Mouse (Mus musculus) lung, postnatal 0 days (tissue): ENCODE results near the gene Utf1. TPM values are rescaled to one million over a fixed set of nuclear protein-coding genes. Genes with fewer than 3 reads are reported as not detected.

Experiments used
- ATAC-seq: fragments of 200-750 bp; cut with Nextera tagmentation; 2 replicates; pipeline ENCODE4 v1.8.0; 2017; ENCODE audit warnings: moderate library complexity
- DNase-seq: peaks from one replicate; pipeline ENCODE4 v3.0.0-alpha.2; 2016; ENCODE audit warnings: low spot score
- H3K27ac ChIP-seq: fragments of 300-500 bp; sonication (generic); 2 replicates; pipeline ENCODE4 v1.5.1; 2014; ENCODE audit warnings: antibody characterized with exemption, mild to moderate bottlenecking, low read length, mixed read lengths
- H3K27me3 ChIP-seq: fragments of 300-500 bp; sonication (generic); replicated peaks from 2 replicates; pipeline ENCODE4 v1.6.1; 2014; ENCODE audit warnings: low read length, mixed read lengths; ENCODE audit not compliant: insufficient read depth
- H3K36me3 ChIP-seq: fragments of 300-500 bp; sonication (generic); 2 replicates; pipeline ENCODE4 v1.6.1; 2014; ENCODE audit warnings: low read length, mixed read lengths; ENCODE audit not compliant: insufficient read depth
- H3K4me1 ChIP-seq: fragments of 300-500 bp; sonication (generic); 2 replicates; pipeline ENCODE4 v1.6.1; 2014; ENCODE audit warnings: antibody characterized with exemption, low read depth, low read length, mixed read lengths; ENCODE audit not compliant: insufficient read depth
- H3K4me2 ChIP-seq: fragments of 300-500 bp; sonication (generic); replicated peaks from 2 replicates; pipeline ENCODE4 v1.6.1; 2014; ENCODE audit warnings: low read depth, mild to moderate bottlenecking, low read length, moderate library complexity, mixed read lengths
- H3K4me3 ChIP-seq: fragments of 300-500 bp; sonication (generic); 2 replicates; pipeline ENCODE4 v1.5.1; 2014; ENCODE audit warnings: low read depth, low read length
- H3K9ac ChIP-seq: fragments of 300-500 bp; sonication (generic); replicated peaks from 2 replicates; pipeline ENCODE4 v1.6.1; 2014; ENCODE audit warnings: low read depth, mild to moderate bottlenecking
- H3K9me3 ChIP-seq: fragments of 300-500 bp; sonication (generic); 2 replicates; pipeline ENCODE4 v1.6.1; 2016; ENCODE audit warnings: low read length, mixed read lengths
- CTCF ChIP-seq: IDR thresholded peaks from 2 replicates; pipeline ENCODE4 v1.5.1; 2016; ENCODE audit warnings: antibody characterized with exemption, mild to moderate bottlenecking
- EP300 ChIP-seq: IDR thresholded peaks from 2 replicates; pipeline ENCODE4 v1.6.1; 2016; ENCODE audit warnings: antibody characterized with exemption, mild to moderate bottlenecking, control low read depth
- WGBS: fragments of 180-500 bp; shearing (Covaris S2); extraction: QIAGEN DNeasy Blood & Tissue Kit; methylation state at CpG from one replicate; pipeline ENCODE4 v1.1.7; 2014; 5-methylcytosine and 5-hydroxymethylcytosine counted together
- microRNA counts: library from miRNA; unstranded; fragments of <30 nt; microRNA quantifications from one replicate; lab custom pipeline; 2015
- microRNA-seq: library from miRNA; unstranded; fragments of <30 nt; microRNA quantifications from one replicate; pipeline ENCODE4, GENCODE M21; 2016
- polyA plus RNA-seq: library from polyadenylated mRNA; unstranded; fragments of >200 nt; fragmentation: Nextera tagmentation; extraction: Ambion mirVana; gene quantifications from 2 replicates; pipeline ENCODE4 v1.2.1, GENCODE M21; 2015

Gene Utf1
- polyA plus RNA-seq, 1 experiment from 2014 or later = not detected

- H3K4me2 ChIP-seq = no peak overlapping the region
- H3K9me3 ChIP-seq = no peaks in the 10 kb centered on the region
- no peak overlapping the region for H3K27ac ChIP-seq
- H3K27me3 ChIP-seq = no peaks in the 10 kb centered on the region
- no peak for DNase-seq
- H3K9ac ChIP-seq = no peak overlapping the region
- no peaks in the 10 kb centered on the region for H3K4me1 ChIP-seq
- TF ChIP-seq CTCF (no peak), EP300 (no peak)
- no peak overlapping the region for H3K4me3 ChIP-seq
- 75% methylated on average over 9 of the region's 9 CpGs for WGBS
- ATAC-seq = no peak
- H3K36me3 ChIP-seq = no peaks in the 10 kb centered on the region
Observed at GRCm38 (mm10) chr7:139988272-139988671, 44.7 kb downstream of the Utf1 start.

- TF ChIP-seq CTCF = no peak
- no peak for TF ChIP-seq EP300
- 64% methylated on average over 8 of the region's 8 CpGs for WGBS
- DNase-seq = no peak
Observed at GRCm38 (mm10) chr7:139990864-139991394, 47.3 kb downstream of the Utf1 start.

GRCm38 (mm10) chr7:139992406-139992805 lies 48.8 kb downstream of the Utf1 start, which contains the start of gene Adam8:
Adam8 (minus strand) TSS chr7:139992562.
- H3K4me2 ChIP-seq = no peak within 1 kb of the TSS
- H3K9me3 ChIP-seq = no peaks in the 10 kb centered on the region
- ATAC-seq (peak; percentile 73), DNase-seq (peak; percentile 55)
- H3K4me3 ChIP-seq = no peak within 1 kb of the TSS
- WGBS = 28% methylated on average over 7 of the region's 7 CpGs
- 0 out of 2 replicates have a peak, but pooled peaks cover 10% of the 10 kb centered on the region for H3K36me3 ChIP-seq
- no peak within 1 kb of the TSS for H3K27ac ChIP-seq
- no peak within 1 kb of the TSS for H3K9ac ChIP-seq
- TF ChIP-seq EP300 = no peak
- no peak for TF ChIP-seq CTCF
- H3K4me1 ChIP-seq = no peaks in the 10 kb centered on the region
- H3K27me3 ChIP-seq = no peaks in the 10 kb centered on the region

More at GRCm38 (mm10) chr7:139990864-139991394, 47.3 kb downstream of the Utf1 start:
- ATAC-seq = peak; percentile 6; the same call in 1 of the 2 replicates
- Histone ChIP-seq H3K36me3 (0 out of 2 replicates have a peak, but pooled peaks cover under 1% of the 10 kb centered on the region), H3K4me1 (no peaks in the 10 kb centered on the region), H3K27me3 (no peaks in the 10 kb centered on the region), H3K9ac (no peak overlapping the region), H3K9me3 (no peaks in the 10 kb centered on the region), H3K4me2 (no peak overlapping the region), H3K4me3 (no peak overlapping the region), H3K27ac (no peak overlapping the region)

- Histone ChIP-seq H3K4me2 (no peak overlapping the region), H3K4me3 (no peak overlapping the region), H3K36me3 (peaks cover 20% of the 10 kb centered on the region; the same call in 1 of the 2 replicates), H3K4me1 (no peaks in the 10 kb centered on the region), H3K9me3 (no peaks in the 10 kb centered on the region), H3K9ac (no peak overlapping the region), H3K27ac (no peak overlapping the region), H3K27me3 (no peaks in the 10 kb centered on the region)
- WGBS = 89% methylated on average over 6 of the region's 6 CpGs
- ATAC-seq (no peak), DNase-seq (no peak)
- TF ChIP-seq EP300 = no peak
- no peak for TF ChIP-seq CTCF
Observed at GRCm38 (mm10) chr7:139993532-139993931, 49.9 kb downstream of the Utf1 start.

- no peak for TF ChIP-seq CTCF
- no peak for TF ChIP-seq EP300
- Histone ChIP-seq H3K27me3 (no peaks in the 10 kb centered on the region), H3K4me3 (no peak overlapping the region), H3K4me1 (no peaks in the 10 kb centered on the region), H3K36me3 (peaks cover 22% of the 10 kb centered on the region; the same call in 1 of the 2 replicates), H3K9ac (no peak overlapping the region), H3K9me3 (no peaks in the 10 kb centered on the region), H3K4me2 (no peak overlapping the region), H3K27ac (no peak overlapping the region)
- DNase-seq (no peak), ATAC-seq (no peak)
- WGBS = 76% methylated on average over 4 of the region's 4 CpGs
Observed at GRCm38 (mm10) chr7:139994202-139994601, 50.6 kb downstream of the Utf1 start.

- Histone ChIP-seq H3K9ac (no peak overlapping the region), H3K4me3 (no peak overlapping the region), H3K27ac (no peak overlapping the region), H3K9me3 (no peaks in the 10 kb centered on the region), H3K4me2 (no peak overlapping the region), H3K4me1 (no peaks in the 10 kb centered on the region), H3K27me3 (no peaks in the 10 kb centered on the region), H3K36me3 (peaks cover 22% of the 10 kb centered on the region; the same call in 1 of the 2 replicates)
- WGBS = 37% methylated on average over 3 of the region's 3 CpGs
- ATAC-seq (0 out of 2 replicates have a peak, but pooled peaks have one; percentile 37), DNase-seq (peak; percentile 79)
- TF ChIP-seq EP300 (no peak), CTCF (peak; percentile 87)
Observed at GRCm38 (mm10) chr7:139994676-139995075, 51.1 kb downstream of the Utf1 start.

MicroRNAs encoded within 50 kb of the gene (microRNA counts, 519-probe panel; counts per million panel counts)
- microRNA mmu-miR-202-3p (lab: Ali Mortazavi, UCI) (not detected), microRNA mmu-miR-202-5p (lab: Ali Mortazavi, UCI) (not detected)

Small RNA genes within 50 kb of the gene (microRNA-seq; reads per million reads assigned to microRNA genes)
- gene Mir202 (not detected), gene Mir7062 (not detected), gene mmu-mir-7686 (not detected)

Other genes with a start within 250 kb of the Utf1 start
- 0.11 and 0.49 TPM in 2 replicates for gene Adgra1, start 109.6 kb upstream of the Utf1 start, polyA plus RNA-seq
- 0.97 and 0.98 TPM in 2 replicates for gene Kndc1, start 49.1 kb upstream of the Utf1 start, polyA plus RNA-seq
- 5.6 and 7.3 TPM in 2 replicates for gene 6430531B16Rik, start 35.0 kb downstream of the Utf1 start, polyA plus RNA-seq
- 5.8 and 7.0 TPM in 2 replicates for gene Adam8, start 48.8 kb downstream of the Utf1 start, polyA plus RNA-seq
- 21.5 and 23.0 TPM in 2 replicates for gene Zfp511, start 92.6 kb downstream of the Utf1 start, polyA plus RNA-seq
- 20.8 and 22.4 TPM in 2 replicates for gene Tubgcp2, start 92.9 kb downstream of the Utf1 start, polyA plus RNA-seq
- not detected in 2 replicates for gene Msx3, start 105.3 kb downstream of the Utf1 start, polyA plus RNA-seq
- gene Caly, start 138.8 kb downstream of the Utf1 start, polyA plus RNA-seq = 0.29 TPM in 2 replicates
- gene Prap1, start 149.6 kb downstream of the Utf1 start, polyA plus RNA-seq = not detected in 2 replicates
- gene Fuom, start 158.7 kb downstream of the Utf1 start, polyA plus RNA-seq = 18.8 and 19.0 TPM in 2 replicates
- 16.1 and 17.3 TPM in 2 replicates for gene Paox, start 172.0 kb downstream of the Utf1 start, polyA plus RNA-seq
- 129 and 133 TPM in 2 replicates for gene Echs1, start 172.7 kb downstream of the Utf1 start, polyA plus RNA-seq
- gene Mtg1, start 193.8 kb downstream of the Utf1 start, polyA plus RNA-seq = 15.9 and 20.7 TPM in 2 replicates
- 0.10 and 0.19 TPM in 2 replicates for gene Sprn, start 211.1 kb downstream of the Utf1 start, polyA plus RNA-seq
- not detected in 2 replicates for gene Olfr522, start 221.0 kb downstream of the Utf1 start, polyA plus RNA-seq
- not detected in 2 replicates for gene Olfr523, start 229.4 kb downstream of the Utf1 start, polyA plus RNA-seq